Comparison of ENCODE assay signal across 12 mouse cellular contexts in the genomic region with DNA sequence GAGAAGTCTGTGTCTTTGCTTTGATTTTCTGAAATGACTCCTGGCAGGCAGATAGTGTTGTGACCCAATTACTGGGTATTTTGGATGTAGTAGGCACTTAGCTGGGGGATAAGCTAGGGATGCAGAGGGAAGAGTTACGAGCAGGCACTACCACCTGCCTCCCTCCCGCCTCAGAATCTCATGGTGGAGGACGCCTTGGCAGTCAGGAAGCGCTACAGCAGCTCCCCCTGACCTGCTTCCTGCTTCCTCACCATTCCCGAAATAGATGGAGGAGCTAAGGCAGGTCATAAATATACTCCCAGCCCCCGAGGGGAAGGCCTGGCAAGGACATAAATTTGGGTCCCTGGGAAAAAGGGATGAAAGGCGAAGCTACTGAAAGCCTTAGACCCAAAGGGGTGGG. TPM values are rescaled to one million over a fixed set of nuclear protein-coding genes. Genes with fewer than 3 reads are reported as not detected.
DNase-seq lines count a peak whose midpoint lies in the region; ATAC-seq and TF ChIP-seq lines count a peak whose summit lies in the region.
"Had no signal": no experiment of that assay in that cellular context is flagged by ENCODE, and none has a peak within 500 bp of the region (broad histone marks: within the 10 kb centered on the region; RNA-seq: fewer than 3 reads in every experiment).

No protein-coding gene starts in this region.

- peaks cover 5% of the 10 kb centered on the region; the same call in 1 of the 2 replicates for H3K4me1 ChIP-seq in intestine, embryonic 15.5 days (replicated peaks)
- H3K4me1 ChIP-seq in intestine, postnatal 0 days (replicated peaks; ENCODE audit: control insufficient read depth, insufficient read depth, low read length) = no peaks in the 10 kb centered on the region
- peaks cover 50% of the 10 kb centered on the region for H3K4me1 ChIP-seq in heart, embryonic 16.5 days (ENCODE audit: control insufficient read depth, insufficient read depth, low read length)
- H3K4me1 ChIP-seq: megakaryocyte, embryonic 14.5 days had no signal

- no peak overlapping the region for H3K9ac ChIP-seq in intestine, embryonic 15.5 days
- no peak overlapping the region for H3K9ac ChIP-seq in intestine, postnatal 0 days (ENCODE audit: low read depth, low read length)
- no peak overlapping the region; the same call in 1 of the 2 replicates for H3K9ac ChIP-seq in heart, embryonic 16.5 days (ENCODE audit: low read length)
- H3K9ac ChIP-seq: limb, embryonic 12.5 days; stomach, embryonic 15.5 days had no signal

- H3K4me2 ChIP-seq in intestine, embryonic 15.5 days (replicated peaks) = 0 out of 2 replicates have a peak overlapping the region, but pooled peaks have one; percentile 2
- no peak overlapping the region for H3K4me2 ChIP-seq in intestine, postnatal 0 days (replicated peaks; ENCODE audit: low read depth)
- H3K4me2 ChIP-seq in heart, embryonic 16.5 days (ENCODE audit: low read depth, low read length) = peak overlapping the region; percentile 4; the same call in 1 of the 2 replicates
- H3K4me2 ChIP-seq: limb, embryonic 12.5 days; stomach, embryonic 15.5 days had no signal

- H3K27me3 ChIP-seq in intestine, embryonic 15.5 days (replicated peaks) = no peaks in the 10 kb centered on the region
- H3K27me3 ChIP-seq in intestine, postnatal 0 days (replicated peaks; ENCODE audit: control insufficient read depth, insufficient read depth, low read length) = no peaks in the 10 kb centered on the region
- no peaks in the 10 kb centered on the region for H3K27me3 ChIP-seq in heart, embryonic 16.5 days (ENCODE audit: control insufficient read depth, insufficient read depth, low read length)
- H3K27me3 ChIP-seq: limb, embryonic 12.5 days; stomach, embryonic 15.5 days had no signal

- 50% methylated on average over 7 of the region's 7 CpGs for whole genome bisulfite sequencing in intestine, embryonic 15.5 days
- WGBS in intestine, postnatal 0 days = 61% methylated on average over 7 of the region's 7 CpGs
- 25% methylated on average over 7 of the region's 7 CpGs for WGBS in heart, embryonic 16.5 days

- TF ChIP-seq CTCF in intestine, postnatal 0 days (IDR thresholded peaks at IDR 0.05; ENCODE audit: low read depth) = no peak

- no peak for ATAC-seq in intestine, embryonic 15.5 days
- ATAC-seq in intestine, postnatal 0 days = no peak
- ATAC-seq in heart, embryonic 16.5 days (replicated peaks; ENCODE audit: extremely low read depth, insufficient read depth, low FRiP score) = peak; percentile 37; the same call in 1 of the 2 replicates

- no peak overlapping the region for H3K4me3 ChIP-seq in intestine, embryonic 15.5 days (replicated peaks)
- no peak overlapping the region for H3K4me3 ChIP-seq in intestine, postnatal 0 days (ENCODE audit: low read depth, low read length)
- no peak overlapping the region for H3K4me3 ChIP-seq in heart, embryonic 16.5 days (ENCODE audit: low read length)
- H3K4me3 ChIP-seq: limb, embryonic 12.5 days; megakaryocyte, embryonic 14.5 days; stomach, embryonic 15.5 days had no signal

- DNase-seq in adrenal gland, postnatal 10 days = peak; percentile 33
- no peak for DNase-seq in adrenal gland, adult 18-20 months (ENCODE audit: low spot score in 2 of 2)
- DNase-seq in adrenal gland, postnatal 36 days = peak; percentile 36 to 41
- DNase-seq in gastrocnemius, adult 18-20 months (ENCODE audit: low spot score) = no peak
- DNase-seq in layer of hippocampus, adult 9-11 months = no peak
- DNase-seq: gastrocnemius, postnatal 14 days had no signal

- H3K27ac ChIP-seq in intestine, embryonic 15.5 days = no peak overlapping the region
- H3K27ac ChIP-seq in intestine, postnatal 0 days (ENCODE audit: low read depth, low read length) = no peak overlapping the region
- peak overlapping the region; percentile 61 for H3K27ac ChIP-seq in heart, embryonic 16.5 days (ENCODE audit: low read length)
- H3K27ac ChIP-seq: limb, embryonic 12.5 days; stomach, embryonic 15.5 days had no signal

- no peaks in the 10 kb centered on the region for H3K9me3 ChIP-seq in intestine, embryonic 15.5 days
- H3K9me3 ChIP-seq in intestine, postnatal 0 days (ENCODE audit: control insufficient read depth) = no peaks in the 10 kb centered on the region
- no peaks in the 10 kb centered on the region for H3K9me3 ChIP-seq in heart, embryonic 16.5 days (replicated peaks; ENCODE audit: control insufficient read depth, low read length)
- H3K9me3 ChIP-seq: limb, embryonic 12.5 days; megakaryocyte, embryonic 14.5 days; stomach, embryonic 15.5 days had no signal

- H3K36me3 ChIP-seq in intestine, embryonic 15.5 days = no peaks in the 10 kb centered on the region
- H3K36me3 ChIP-seq in intestine, postnatal 0 days (ENCODE audit: control insufficient read depth, insufficient read depth) = no peaks in the 10 kb centered on the region
- H3K36me3 ChIP-seq in heart, embryonic 16.5 days (ENCODE audit: control insufficient read depth, insufficient read depth) = no peaks in the 10 kb centered on the region
- H3K36me3 ChIP-seq: limb, embryonic 12.5 days; stomach, embryonic 15.5 days had no signal

RNA-seq across cellular contexts. Expression of a gene that starts 9.3 kb away (rescaled TPM):
- 10 to 100 TPM; 47.3 to 60.3 TPM for total RNA-seq in adrenal gland, postnatal 10 days (2021)
- 10 to 100 TPM; 37.4 to 54.0 TPM for total RNA-seq in adrenal gland, adult 18-20 months (2021)
- 32.0 and 35.4 TPM in 2 replicates for polyA plus RNA-seq in intestine, embryonic 15.5 days (2015; fragmentation: Nextera tagmentation; extraction: Ambion mirVana)
- polyA plus RNA-seq in intestine, postnatal 0 days (2015; fragmentation: Nextera tagmentation; extraction: Ambion mirVana) = 18.7 and 21.7 TPM in 2 replicates
- total RNA-seq in adrenal gland, postnatal 36 days (2021) = 10 to 100 TPM; 69.0 to 71.7 TPM
- 33.7 and 34.0 TPM in 2 replicates for polyA plus RNA-seq in heart, embryonic 16.5 days (2015; fragmentation: Nextera tagmentation; extraction: Ambion mirVana)
- 10 to 100 TPM; 37.4 to 40.4 TPM for total RNA-seq in gastrocnemius, adult 18-20 months (2021)

Comparison
In these comparisons a context has a peak if more than half of its experiments do, and no peak if none do; other contexts are left out.
1. DNase-seq: peak in adrenal gland, postnatal 10 days (single experiment) and adrenal gland, postnatal 36 days (2 of 2); none in adrenal gland, adult 18-20 months (0 of 2), gastrocnemius, adult 18-20 months (single experiment) and layer of hippocampus, adult 9-11 months (single experiment).